Mouse (Mus musculus) 3134 (cell line): ENCODE results near the gene B4galnt4.

Source experiments
- DNase-seq: peaks from one replicate; pipeline ENCODE4 v3.0.0-alpha.2; 2011; ENCODE audit warnings: low spot score; ENCODE audit not compliant: insufficient read length; ENCODE audit errors: extremely low read depth

Gene B4galnt4

GRCm38 (mm10) chr7:141117636-141118035, 56.7 kb downstream of the B4galnt4 start, which contains the start of gene Ano9:
TSS of gene Ano9 (minus strand) at chr7:141117806.
- DNase-seq = no peak

GRCm38 (mm10) chr7:141119487-141119886, 58.6 kb downstream of the B4galnt4 start:
- DNase-seq = no peak

GRCm38 (mm10) chr7:141120605-141121004, 59.7 kb downstream of the B4galnt4 start:
- DNase-seq = no peak

GRCm38 (mm10) chr7:141121051-141121531, 60.2 kb downstream of the B4galnt4 start:
- DNase-seq = no peak
